Mouse (Mus musculus) CH12.LX (cell line): ENCODE measurements around the gene Onecut3.

ENCODE experiments used
- CTCF ChIP-seq, 2 experiments: IDR thresholded peaks in 1 of 2; conservative IDR thresholded peaks in 1 of 2; 2 replicates each; pipeline ENCODE4 v1.5.1; 2011 to 2012; ENCODE audit warnings: low read depth in 2 of 2, low read length in 2 of 2, improper control_type of control experiment in 1 of 2, inconsistent platforms in 1 of 2, mild to moderate bottlenecking in 1 of 2, moderate library complexity in 1 of 2
- EP300 ChIP-seq: IDR thresholded peaks from 2 replicates; pipeline ENCODE4 v1.6.1; 2011; ENCODE audit warnings: low read length, improper control_type of control experiment
- ETS1 ChIP-seq: conservative IDR thresholded peaks from 2 replicates; pipeline ENCODE4 v1.6.1; 2012; ENCODE audit warnings: low read depth, mild to moderate bottlenecking, inconsistent platforms, low read length, improper control_type of control experiment, moderate library complexity
- MEF2A ChIP-seq: IDR thresholded peaks from 2 replicates; pipeline ENCODE4 v1.6.1; 2014; ENCODE audit warnings: low read depth, mild to moderate bottlenecking, inconsistent platforms, low read length, improper control_type of control experiment, borderline replicate concordance
- MYC ChIP-seq: IDR thresholded peaks from 2 replicates; pipeline ENCODE4 v1.6.1; 2011; ENCODE audit warnings: low read depth, mild to moderate bottlenecking, improper control_type of control experiment, low read length
- NELFE ChIP-seq: IDR thresholded peaks from 2 replicates; pipeline ENCODE4 v1.6.1; 2011; ENCODE audit warnings: low read depth, low read length, improper control_type of control experiment
- POLR2A ChIP-seq: IDR thresholded peaks from 2 replicates; pipeline ENCODE4 v1.6.1; 2011; ENCODE audit warnings: low read depth, mild to moderate bottlenecking, improper control_type of control experiment, low read length
- RAD21 ChIP-seq: IDR thresholded peaks from 2 replicates; pipeline ENCODE4 v1.6.1; 2011; ENCODE audit warnings: low read depth, mild to moderate bottlenecking, low read length, improper control_type of control experiment, moderate library complexity
- USF1 ChIP-seq: IDR thresholded peaks from 2 replicates; pipeline ENCODE4 v1.6.1; 2014; ENCODE audit warnings: low read depth, mild to moderate bottlenecking, inconsistent platforms, low read length, improper control_type of control experiment
- ZKSCAN1 ChIP-seq: IDR thresholded peaks from 2 replicates; pipeline ENCODE4 v1.6.1; 2012; ENCODE audit warnings: low read depth, inconsistent platforms, low read length, improper control_type of control experiment, borderline replicate concordance
- ZNF384 ChIP-seq: IDR thresholded peaks from 2 replicates; pipeline ENCODE4 v1.6.1; 2012; ENCODE audit warnings: low read depth, low read length, improper control_type of control experiment, inconsistent platforms

DNA sequence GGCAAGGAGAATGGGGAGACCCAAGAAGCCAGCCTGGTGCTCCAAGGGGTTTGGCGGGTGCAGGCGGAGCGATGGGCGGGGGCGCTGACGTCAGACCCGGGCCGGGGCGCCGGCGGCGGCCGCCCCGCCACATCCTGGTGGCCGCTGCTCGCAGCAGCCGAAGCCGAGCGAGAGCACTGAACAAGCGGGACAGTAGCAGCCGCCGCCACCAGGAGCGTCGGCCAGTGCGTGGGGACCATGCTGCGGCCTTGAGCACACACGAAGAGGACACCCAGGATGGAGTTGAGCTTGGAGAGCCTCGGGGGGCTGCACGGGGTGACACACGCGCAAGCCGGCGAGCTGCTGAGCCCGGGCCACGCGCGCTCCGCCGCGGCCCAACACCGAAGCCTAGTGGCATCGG lies at the start of gene Onecut3:
- TF ChIP-seq MEF2A (no peak), MYC (no peak), CTCF (conservative IDR thresholded peaks at IDR 0.05 in 1 of 2, IDR thresholded peaks at IDR 0.05 in 1 of 2; ENCODE audit: low read depth in 2 of 2, low read length in 2 of 2) (no peak), ZNF384 (no peak), EP300 (no peak), RAD21 (no peak), NELFE (no peak), POLR2A (no peak), ETS1 (no peak), ZKSCAN1 (no peak), USF1 (no peak)
